1 mouse cellular context compared by ENCODE assay signal in the genomic region with DNA sequence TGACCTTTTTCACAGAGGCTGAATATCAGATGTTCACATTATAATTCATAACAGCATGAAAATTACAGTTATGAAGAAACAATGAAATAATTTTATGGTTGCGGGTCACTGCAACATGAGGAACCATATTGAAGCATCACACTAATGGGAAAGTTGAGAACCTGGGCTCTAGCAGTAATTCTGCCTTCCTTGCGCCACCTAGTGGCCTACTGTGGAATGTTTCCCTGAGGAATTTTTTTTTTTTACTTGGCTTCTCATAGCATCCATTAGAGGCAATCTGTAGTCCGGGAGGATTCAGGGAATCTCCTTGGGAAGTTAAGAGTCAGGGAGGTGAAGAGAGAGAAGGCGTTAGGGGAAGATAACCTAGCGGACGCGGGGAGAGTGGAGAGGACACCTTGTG.
TF ChIP-seq lines count a peak whose summit lies in the region.

No protein-coding gene starts in this region.

TF ChIP-seq in C2C12, 6 proteins besides CTCF, POLR2A, EP300 and RAD21:
- TF ChIP-seq MYOD1 (IDR thresholded peaks at IDR 0.05; ENCODE audit: control insufficient read depth, insufficient read length, low read depth) (no peak), MYOG (IDR thresholded peaks at IDR 0.05; ENCODE audit: control insufficient read depth, extremely low read depth, insufficient read length) (no peak), USF1 (IDR thresholded peaks at IDR 0.05; ENCODE audit: low read depth) (no peak), CEBPB (IDR thresholded peaks at IDR 0.05; ENCODE audit: low read depth) (no peak), MAX (IDR thresholded peaks at IDR 0.05) (no peak), FOSL1 (IDR thresholded peaks at IDR 0.05; ENCODE audit: insufficient read depth, low read length, poor library complexity, severe bottlenecking) (no peak)
